Mouse (Mus musculus) C2C12 (cell line): ENCODE measurements around the gene Abca2.

Experiments used
- CEBPB ChIP-seq: IDR thresholded peaks from one replicate; pipeline ENCODE4 v1.6.1; 2011; ENCODE audit warnings: low read depth, mild to moderate bottlenecking, control low read depth, moderate library complexity
- CTCF ChIP-seq: IDR thresholded peaks from one replicate; pipeline ENCODE4 v1.5.1; 2011; ENCODE audit not compliant: control insufficient read depth, insufficient read depth, insufficient read length
- FOSL1 ChIP-seq: IDR thresholded peaks from one replicate; pipeline ENCODE4 v1.8.0; 2011; ENCODE audit warnings: mild to moderate bottlenecking, low read length; ENCODE audit not compliant: poor library complexity, insufficient read depth, severe bottlenecking
- USF1 ChIP-seq: IDR thresholded peaks from one replicate; pipeline ENCODE4 v1.6.1; 2011; ENCODE audit warnings: low read depth, mild to moderate bottlenecking, control low read depth, moderate library complexity

DNA sequence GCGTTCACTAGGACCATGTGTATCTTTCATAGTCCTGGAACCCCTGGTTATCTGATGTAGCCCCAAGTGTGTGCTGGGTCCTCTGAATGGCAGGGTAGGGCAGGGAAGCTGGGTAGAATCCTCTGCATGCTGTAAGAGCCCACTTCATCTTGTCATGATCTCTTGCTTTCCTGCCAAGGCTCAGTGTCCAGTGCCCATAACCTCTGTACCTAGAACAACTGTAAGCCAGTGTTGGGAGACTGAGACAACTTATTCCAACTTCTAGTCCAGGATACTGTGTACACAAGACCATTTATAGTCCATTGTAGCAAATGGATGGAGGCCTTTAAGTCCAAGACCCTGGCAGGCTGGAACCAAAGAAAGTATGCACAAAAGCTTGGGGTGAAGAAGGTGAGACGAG is 36.8 kb downstream of the Abca2 start:
- TF ChIP-seq USF1 (no peak), CEBPB (no peak), CTCF (no peak), FOSL1 (no peak)
